Mouse (Mus musculus) midbrain, embryonic 14.5 days (tissue): ENCODE measurements around the gene Jchain. TPM values are rescaled to one million over a fixed set of nuclear protein-coding genes. Genes with fewer than 3 reads are reported as not detected.
"Not testable (repeated sequence)": the region's sequence is repeated elsewhere in the genome, so short reads cannot be mapped to it uniquely, and the experiment has no call there.

Experiments used
- ATAC-seq: fragments of 200-750 bp; cut with Nextera tagmentation; 2 replicates; pipeline ENCODE4 v1.8.0; 2017; ENCODE audit warnings: moderate number of reproducible peaks, moderate library complexity; ENCODE audit not compliant: low FRiP score, low TSS enrichment
- DNase-seq: peaks from one replicate; pipeline ENCODE4 v3.0.0-alpha.2; 2015
- H3K27ac ChIP-seq: fragments of 300-500 bp; sonication (generic); replicated peaks from 2 replicates; pipeline ENCODE4 v1.5.1; 2014; ENCODE audit warnings: mild to moderate bottlenecking, low read depth, low read length, moderate library complexity
- H3K27me3 ChIP-seq: fragments of 300-500 bp; sonication (generic); 2 replicates; pipeline ENCODE4 v1.6.1; 2014; ENCODE audit warnings: low read length, control low read depth, mixed read lengths; ENCODE audit not compliant: control insufficient read depth, insufficient read depth
- H3K36me3 ChIP-seq: fragments of 300-500 bp; sonication (generic); 2 replicates; pipeline ENCODE4 v1.6.1; 2014; ENCODE audit warnings: low read length, control low read depth; ENCODE audit not compliant: control insufficient read depth, insufficient read depth
- H3K4me1 ChIP-seq: fragments of 300-500 bp; sonication (generic); 2 replicates; pipeline ENCODE4 v1.6.1; 2014; ENCODE audit warnings: mild to moderate bottlenecking, antibody characterized with exemption, low read length, control low read depth; ENCODE audit not compliant: control insufficient read depth, insufficient read depth
- H3K4me2 ChIP-seq: fragments of 300-500 bp; sonication (generic); 2 replicates; pipeline ENCODE4 v1.6.1; 2014; ENCODE audit warnings: mild to moderate bottlenecking, low read length, moderate library complexity
- H3K4me3 ChIP-seq: fragments of 300-500 bp; sonication (generic); replicated peaks from 2 replicates; pipeline ENCODE4 v1.5.1; 2014; ENCODE audit warnings: low read depth, low read length
- H3K9ac ChIP-seq: fragments of 300-500 bp; sonication (generic); replicated peaks from 2 replicates; pipeline ENCODE4 v1.6.1; 2014; ENCODE audit warnings: mild to moderate bottlenecking, low read length, moderate library complexity
- H3K9me3 ChIP-seq: fragments of 300-500 bp; sonication (generic); 2 replicates; pipeline ENCODE4 v1.6.1; 2016; ENCODE audit warnings: low read length, control low read depth, mixed read lengths; ENCODE audit not compliant: control insufficient read depth
- WGBS: fragments of 180-500 bp; shearing (Covaris S2); extraction: QIAGEN DNeasy Blood & Tissue Kit; methylation state at CpG from one replicate; pipeline ENCODE4 v1.1.7; 2014; 5-methylcytosine and 5-hydroxymethylcytosine counted together
- polyA plus RNA-seq: library from polyadenylated mRNA; unstranded; fragments of >200 nt; fragmentation: Nextera tagmentation; extraction: Ambion mirVana; gene quantifications from 2 replicates; pipeline ENCODE4 v1.2.1, GENCODE M21; 2014

Jchain gene
- polyA plus RNA-seq, 1 experiment from 2014 or later = 0.39 TPM

GRCm38 (mm10) chr5:88562863-88563780 is 35.4 kb upstream of the Jchain start:
- no peaks in the 10 kb centered on the region for H3K9me3 ChIP-seq
- ATAC-seq = no peak
- no peak overlapping the region for H3K9ac ChIP-seq
- H3K27ac ChIP-seq = no peak overlapping the region
- no peaks in the 10 kb centered on the region for H3K36me3 ChIP-seq
- no peak overlapping the region for H3K4me3 ChIP-seq
- no peak for DNase-seq
- H3K27me3 ChIP-seq = no peaks in the 10 kb centered on the region
- H3K4me2 ChIP-seq = no peak overlapping the region
- 81% methylated on average over 8 of the region's 8 CpGs for WGBS
- H3K4me1 ChIP-seq = peaks cover 6% of the 10 kb centered on the region; the same call in 1 of the 2 replicates

- Histone ChIP-seq H3K27ac (no peak overlapping the region), H3K36me3 (no peaks in the 10 kb centered on the region), H3K4me1 (no peaks in the 10 kb centered on the region), H3K4me2 (no peak overlapping the region), H3K9ac (no peak overlapping the region), H3K9me3 (no peaks in the 10 kb centered on the region), H3K27me3 (no peaks in the 10 kb centered on the region), H3K4me3 (no peak overlapping the region)
- 86% methylated on average over 9 of the region's 9 CpGs for WGBS
- DNase-seq (no peak), ATAC-seq (no peak)
Measured at GRCm38 (mm10) chr5:88561080-88561814, 33.6 kb upstream of the Jchain start.

GRCm38 (mm10) chr5:88558991-88559390 is 31.3 kb upstream of the Jchain start:
- ATAC-seq = no peak
- Histone ChIP-seq H3K36me3 (no peaks in the 10 kb centered on the region), H3K27ac (no peak overlapping the region), H3K4me3 (no peak overlapping the region), H3K4me1 (peaks cover 14% of the 10 kb centered on the region), H3K9ac (no peak overlapping the region), H3K27me3 (no peaks in the 10 kb centered on the region), H3K9me3 (no peaks in the 10 kb centered on the region), H3K4me2 (no peak overlapping the region)
- 46% methylated on average over 1 of the region's 1 CpGs for WGBS
- DNase-seq = no peak

GRCm38 (mm10) chr5:88554086-88554886 is 26.6 kb upstream of the Jchain start, which contains the start of gene Utp3:
Gene Utp3, plus strand, starts transcription at chr5:88554462.
- Histone ChIP-seq H3K27me3 (no peaks in the 10 kb centered on the region), H3K4me2 (peak within 1 kb of the TSS; percentile 96), H3K36me3 (no peaks in the 10 kb centered on the region), H3K27ac (peak within 1 kb of the TSS; percentile 82), H3K4me1 (peaks cover 14% of the 10 kb centered on the region), H3K9me3 (no peaks in the 10 kb centered on the region), H3K9ac (peak within 1 kb of the TSS; percentile 87), H3K4me3 (peak within 1 kb of the TSS; percentile 89)
- under 1% methylated on average over 76 of the region's 76 CpGs for WGBS
- ATAC-seq (peak; percentile 96), DNase-seq (peak; percentile 99)

- peak; percentile 7 for DNase-seq
- Histone ChIP-seq H3K9me3 (no peaks in the 10 kb centered on the region), H3K9ac (peak overlapping the region; percentile 48), H3K27ac (peak overlapping the region; percentile 82), H3K27me3 (no peaks in the 10 kb centered on the region), H3K4me1 (peaks cover 14% of the 10 kb centered on the region), H3K4me3 (peak overlapping the region; percentile 89), H3K4me2 (peak overlapping the region; percentile 56), H3K36me3 (no peaks in the 10 kb centered on the region)
- 7% methylated on average over 29 of the region's 29 CpGs for WGBS
- ATAC-seq = peak; percentile 5; the same call in 1 of the 2 replicates
Measured at GRCm38 (mm10) chr5:88553271-88554085, 25.8 kb upstream of the Jchain start.

- no peaks in the 10 kb centered on the region for H3K27me3 ChIP-seq
- H3K9me3 ChIP-seq = no peaks in the 10 kb centered on the region
- H3K9ac ChIP-seq = no peak overlapping the region
- H3K27ac ChIP-seq = no peak overlapping the region
- DNase-seq (no peak), ATAC-seq (no peak)
- no peaks in the 10 kb centered on the region for H3K4me1 ChIP-seq
- no peaks in the 10 kb centered on the region for H3K36me3 ChIP-seq
- H3K4me3 ChIP-seq = no peak overlapping the region
- WGBS = 87% methylated on average over 7 of the region's 7 CpGs
- H3K4me2 ChIP-seq = no peak overlapping the region
Measured at GRCm38 (mm10) chr5:88545536-88545935, 17.8 kb upstream of the Jchain start.

- not testable (repeated sequence) for H3K4me2 ChIP-seq, H3K36me3 ChIP-seq, H3K9me3 ChIP-seq, DNase-seq, H3K9ac ChIP-seq, H3K27ac ChIP-seq, H3K4me1 ChIP-seq, H3K4me3 ChIP-seq, H3K27me3 ChIP-seq, ATAC-seq
- 93% methylated on average over 1 of the region's 1 CpGs for WGBS
Measured at GRCm38 (mm10) chr5:88544411-88544810, 16.7 kb upstream of the Jchain start.
